Mouse (Mus musculus): Measurements from ENCODE around the gene Fez1. TPM values are rescaled to one million over a fixed set of nuclear protein-coding genes. Genes with fewer than 3 reads are reported as not detected.

Gene Fez1
- total RNA-seq, 2 experiments from 2014 or later = 1.2 to 1.9 TPM

DNA sequence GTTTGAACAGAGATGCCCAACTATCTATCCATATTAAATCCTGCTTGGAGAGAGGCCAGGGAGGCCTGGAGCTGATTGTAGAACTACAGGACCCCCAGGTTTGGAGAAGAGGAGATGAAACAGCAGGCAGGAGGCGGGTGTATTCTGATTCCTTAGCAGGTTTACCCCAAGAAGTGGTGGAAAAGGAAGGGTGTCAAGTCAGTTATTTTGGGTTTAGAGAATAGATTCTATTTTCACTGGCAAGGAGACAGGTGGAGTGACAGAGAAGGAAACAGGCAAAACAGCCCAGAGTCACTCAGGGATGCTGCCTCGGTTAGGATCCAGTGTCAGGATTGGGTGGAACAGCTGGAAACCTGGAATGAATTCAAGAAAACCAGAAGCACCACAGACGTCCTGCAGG is 61.9 kb downstream of the Fez1 start:
- intact Hi-C loops (cut with DNase I) = no loop called here
- no peak for DNase-seq

DNA sequence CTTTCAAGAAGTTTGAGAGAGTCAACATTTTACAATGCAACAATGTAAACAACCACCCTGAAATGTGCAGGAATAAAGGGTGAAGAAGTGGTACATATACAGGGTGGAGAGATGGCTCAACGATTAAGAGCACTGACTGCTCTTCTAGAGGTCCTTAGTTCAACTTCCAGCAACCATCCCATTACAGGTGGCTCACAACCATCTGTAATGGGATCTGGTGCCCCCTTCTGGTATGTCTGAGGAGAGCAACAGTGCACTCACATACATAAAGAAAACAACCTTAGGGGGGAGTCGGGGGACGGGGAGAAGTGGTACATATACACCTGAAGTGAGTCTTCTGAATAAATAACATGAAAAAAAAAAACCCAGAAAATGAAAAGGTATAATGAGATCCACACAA is 63.6 kb downstream of the Fez1 start:
- DNase-seq = peak in 1 of 2 experiments; percentile 26
- intact Hi-C loops (cut with DNase I) = no loop called here

DNA sequence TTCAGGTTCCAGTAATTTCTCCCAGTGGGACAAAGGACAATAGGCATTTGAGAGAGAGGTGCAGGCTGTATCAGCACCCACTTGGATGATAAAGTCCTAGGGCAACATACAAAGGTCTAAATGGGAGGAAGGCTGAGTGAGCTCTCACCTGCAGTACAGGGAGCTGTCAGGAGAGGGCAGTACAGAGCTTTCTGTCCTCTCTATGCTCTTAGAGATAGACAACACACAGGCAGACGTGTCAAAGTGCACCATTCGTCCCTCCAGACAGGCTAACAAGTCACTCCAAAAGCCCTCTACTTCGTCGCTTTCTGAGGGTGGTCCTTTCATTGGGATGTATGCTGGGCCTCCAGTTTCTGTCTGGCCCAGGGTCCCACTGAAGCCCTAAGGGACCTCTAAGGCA is 68.9 kb downstream of the Fez1 start:
- DNase-seq = peak; percentile 38 to 68
- intact Hi-C loops (cut with DNase I) = no loop called here

DNA sequence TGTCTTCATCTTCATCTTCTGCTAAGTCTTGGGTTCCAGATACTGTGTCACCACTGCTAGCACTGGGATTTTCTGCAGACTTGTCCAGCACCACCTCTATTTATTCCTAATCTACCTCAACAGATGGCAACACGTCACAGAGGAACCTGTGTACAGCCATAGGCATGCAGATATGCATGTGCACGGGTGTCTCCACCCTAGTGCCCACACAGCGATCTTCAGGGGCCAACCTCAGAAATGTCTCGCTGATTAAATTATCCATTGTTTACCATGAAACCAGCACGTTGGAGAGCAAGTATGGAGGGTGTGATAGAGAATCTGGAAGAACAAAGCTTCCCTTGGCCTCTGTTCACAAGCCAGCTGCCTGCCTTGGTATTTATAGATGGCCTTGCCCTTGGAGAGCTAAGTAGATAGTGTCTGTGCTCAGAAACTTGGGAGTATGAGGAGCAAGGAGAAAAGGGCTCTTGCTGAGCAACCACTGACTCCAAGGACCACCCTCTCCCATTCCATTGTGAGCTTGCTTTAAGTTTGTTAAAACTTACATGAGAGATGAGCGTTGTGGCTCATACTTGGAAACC is 71.8 kb downstream of the Fez1 start:
- intact Hi-C loops (cut with DNase I) = no loop called here
- no peak for DNase-seq

DNA sequence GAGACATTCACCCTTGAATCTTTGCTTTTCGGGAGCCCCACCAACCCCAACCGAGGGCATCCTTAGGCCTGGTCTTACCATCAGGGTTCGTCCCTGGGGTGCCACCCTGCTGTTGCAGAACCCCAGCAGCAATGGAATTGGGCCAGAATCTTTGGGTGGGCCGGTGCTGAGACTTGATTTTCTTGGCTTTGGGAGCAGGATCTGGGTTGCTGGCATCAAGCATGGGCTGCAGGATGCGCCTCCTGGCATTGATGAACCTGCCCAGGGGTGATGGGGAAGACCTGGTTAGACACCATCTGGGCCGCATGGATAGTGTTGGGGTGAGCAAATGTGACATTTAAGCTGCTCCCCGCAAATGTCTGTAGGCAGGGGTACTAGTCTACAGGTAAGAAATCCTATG is 72.6 kb downstream of the Fez1 start:
- intact Hi-C loops (cut with DNase I) = no loop called here
- no peak for DNase-seq

DNA sequence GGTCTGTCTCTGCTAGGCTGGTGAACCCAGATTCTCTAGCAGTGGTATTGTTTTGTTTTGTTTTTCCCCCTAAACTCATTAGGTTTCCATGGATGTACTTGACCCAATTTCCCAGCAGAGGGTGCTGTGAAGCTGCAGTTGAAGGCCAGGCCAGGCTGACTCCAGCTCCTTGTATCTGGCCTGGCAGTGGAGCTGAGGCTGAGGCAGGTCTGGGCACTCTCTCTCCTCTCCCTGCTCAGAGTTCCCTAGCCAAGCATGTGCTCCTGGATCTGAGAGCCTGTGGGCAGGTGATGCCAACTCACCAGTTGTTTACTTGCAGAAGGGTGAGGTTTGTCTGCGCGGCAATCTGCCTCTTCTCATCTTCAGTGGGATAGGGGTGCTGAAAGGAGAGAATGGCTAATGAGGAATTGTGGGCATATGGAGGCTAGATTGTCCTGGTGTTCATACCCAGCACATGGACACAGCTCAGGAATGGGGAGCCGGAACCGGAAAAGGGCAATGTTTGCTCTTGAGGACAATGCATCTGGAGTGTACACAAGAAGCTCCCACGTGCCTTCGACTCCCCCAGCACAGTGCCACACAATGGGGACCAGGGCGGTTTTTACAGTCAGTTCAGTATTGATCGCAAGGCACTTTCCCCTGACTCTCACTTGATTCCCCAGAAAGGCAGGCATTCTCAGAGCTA is 73.5 kb downstream of the Fez1 start:
- intact Hi-C loops (cut with DNase I) = loop anchor here (1.0 to 5.0 kb wide), 2 partner anchors 252 to 335 kb away; partner anchors contain the start of gene Pknox2
- DNase-seq = peak; percentile 59 to 74

DNA sequence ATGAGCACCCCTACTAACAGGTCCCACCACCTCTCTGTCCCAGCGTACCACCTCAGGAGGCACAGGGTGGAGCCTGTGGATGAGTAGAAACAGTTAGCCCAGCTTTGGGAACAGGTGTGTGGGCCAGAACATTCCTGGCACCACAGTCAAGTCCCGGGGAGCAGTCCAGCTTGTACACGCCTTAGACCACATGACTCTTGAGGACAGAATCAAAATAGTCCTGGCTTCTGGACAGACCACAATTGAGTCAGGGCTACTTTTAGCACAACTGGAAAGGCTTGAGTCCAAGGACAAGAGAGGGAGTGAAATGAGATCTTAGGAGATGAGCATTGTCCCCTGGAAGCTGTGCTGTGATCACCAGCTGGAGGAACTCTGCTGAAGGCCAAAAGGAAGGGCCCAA is 76.9 kb downstream of the Fez1 start:
- intact Hi-C loops (cut with DNase I) = loop anchor here (5.0 kb wide), 1 partner anchor 249 kb away; the partner anchor contains the start of gene Pknox2
- peak; percentile 53 to 68 for DNase-seq

DNA sequence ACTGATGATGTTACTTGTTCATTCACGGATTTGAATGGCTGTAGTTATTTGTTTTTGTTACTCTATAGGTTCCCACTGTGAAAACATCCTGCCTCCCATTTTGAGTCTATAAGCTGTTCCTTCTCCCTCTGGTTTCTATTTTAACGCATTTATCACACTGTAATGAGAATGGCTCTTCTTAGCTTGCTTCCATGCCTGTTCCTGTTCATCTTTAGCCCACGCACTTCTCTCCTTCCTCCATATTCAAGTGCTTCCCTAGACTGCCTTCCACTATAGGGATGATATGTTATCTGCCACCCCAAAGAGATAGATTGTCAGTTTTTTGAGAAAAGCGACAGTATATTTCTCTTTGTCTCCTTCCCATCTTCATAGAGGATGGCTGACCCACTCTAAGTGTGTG is 78.8 kb downstream of the Fez1 start:
- intact Hi-C loops (cut with DNase I) = no loop called here
- DNase-seq = no peak

DNA sequence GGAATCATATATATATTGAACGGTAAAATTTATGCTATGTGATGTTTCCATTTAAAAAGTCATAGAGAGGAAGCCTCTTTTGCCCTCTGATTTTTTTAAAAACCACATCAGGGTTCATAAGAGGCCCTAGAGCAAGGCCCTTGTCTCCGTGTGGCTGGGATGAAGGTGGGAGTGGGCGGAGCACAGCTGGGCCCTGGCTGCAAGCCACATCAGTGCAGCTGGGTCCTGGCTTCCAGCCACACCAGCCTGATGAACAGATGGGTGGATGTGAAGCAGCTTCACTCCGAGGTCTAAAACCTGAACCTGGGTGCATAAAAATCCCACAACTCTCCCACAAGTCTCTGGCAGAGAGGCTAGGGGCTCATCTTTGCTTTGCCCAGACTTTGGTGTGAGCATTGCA is 83.8 kb downstream of the Fez1 start:
- DNase-seq = peak; percentile 13 to 25
- intact Hi-C loops (cut with DNase I) = no loop called here

DNA sequence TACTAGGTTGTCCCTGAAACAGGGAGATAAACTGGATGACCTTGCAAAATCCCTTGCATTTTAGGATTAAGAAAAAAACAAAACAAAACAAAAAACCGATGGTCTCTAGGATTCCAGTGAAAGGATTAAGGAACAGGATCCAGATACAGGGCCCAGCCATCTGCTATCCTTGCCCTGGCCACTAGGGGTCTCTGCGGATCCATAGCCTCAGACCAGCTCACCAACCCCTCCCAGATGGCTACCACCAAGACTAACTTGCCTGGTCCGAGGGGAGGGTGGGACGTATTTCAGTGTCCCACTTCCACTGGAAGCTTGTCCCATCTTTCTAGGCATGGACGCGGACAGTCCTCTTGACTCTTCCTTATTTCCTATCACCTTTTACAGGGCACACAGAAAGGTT is 94.7 kb downstream of the Fez1 start:
- intact Hi-C loops (cut with DNase I) = loop anchor here (2.0 to 5.0 kb wide), 3 partner anchors 52 to 314 kb away; partner anchors contain the start of gene Pknox2
- peak; percentile 79 to 84 for DNase-seq

DNA sequence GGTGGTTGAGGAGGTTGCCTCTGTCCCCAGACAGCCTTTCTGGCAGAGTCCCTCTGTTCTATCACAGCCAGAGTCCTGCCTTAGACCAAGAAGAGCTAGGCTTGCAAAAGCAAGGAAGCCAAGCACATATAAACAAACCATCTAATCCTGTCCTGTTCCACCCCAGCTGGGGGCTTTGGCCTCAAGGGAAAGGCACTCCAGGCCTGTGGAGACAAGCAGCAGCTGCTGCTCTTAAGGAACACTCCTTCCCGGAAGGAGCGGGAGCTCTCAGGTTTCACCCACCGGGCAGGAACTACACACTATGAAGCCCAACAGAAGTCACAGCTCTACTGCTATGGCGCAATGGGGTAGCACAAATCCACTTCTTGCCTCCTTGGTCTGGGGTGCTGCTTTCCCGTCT is 95.3 kb downstream of the Fez1 start:
- DNase-seq = peak; percentile 23 to 37
- intact Hi-C loops (cut with DNase I) = loop anchor here (2.0 to 5.0 kb wide), 3 partner anchors 52 to 314 kb away; partner anchors contain the start of gene Pknox2

DNA sequence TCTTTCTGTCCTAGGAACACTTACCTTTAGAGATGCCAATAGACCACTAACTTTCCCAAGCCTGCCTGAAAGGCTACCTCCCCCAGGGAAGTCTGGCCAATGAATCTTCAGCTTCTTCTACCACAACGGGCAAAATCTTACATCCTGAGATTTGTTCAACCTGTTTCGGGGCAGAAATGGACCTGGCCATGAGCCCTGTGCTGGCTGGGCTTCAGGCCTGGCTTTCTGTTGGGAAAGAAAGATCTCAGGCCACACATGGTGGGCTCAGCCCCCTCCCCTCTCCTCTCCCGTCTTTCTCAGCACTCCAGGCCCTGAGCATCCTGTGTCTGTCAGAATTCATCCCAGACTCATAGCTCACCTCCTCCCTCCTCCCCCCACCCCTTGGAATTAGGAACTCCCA is 96.9 kb downstream of the Fez1 start:
- intact Hi-C loops (cut with DNase I) = loop anchor here (5.0 kb wide), 1 partner anchor 229 kb away; the partner anchor contains the start of gene Pknox2
- no peak for DNase-seq

DNA sequence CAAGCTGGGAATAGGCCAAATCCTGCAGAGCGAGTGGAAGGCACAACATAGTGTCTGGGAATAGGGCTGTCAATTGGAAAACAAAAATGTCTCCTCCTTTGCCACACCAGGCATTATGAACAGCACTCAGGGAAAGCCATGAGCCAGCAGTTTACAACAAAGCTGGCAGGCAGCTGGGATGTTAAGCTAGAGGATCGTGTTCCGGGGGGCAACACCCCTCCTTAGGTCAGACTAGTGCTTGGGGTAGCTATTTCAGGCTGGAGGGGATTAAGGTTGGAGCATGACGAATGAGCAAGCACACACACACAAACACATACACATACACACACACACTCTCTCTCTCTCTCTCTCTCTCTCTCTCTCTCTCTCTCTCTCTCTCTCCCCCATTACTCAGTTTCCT is 97.8 kb downstream of the Fez1 start:
- intact Hi-C loops (cut with DNase I) = loop anchor here (5.0 kb wide), 1 partner anchor 228 kb away; the partner anchor contains the start of gene Pknox2
- no peak for DNase-seq

DNA sequence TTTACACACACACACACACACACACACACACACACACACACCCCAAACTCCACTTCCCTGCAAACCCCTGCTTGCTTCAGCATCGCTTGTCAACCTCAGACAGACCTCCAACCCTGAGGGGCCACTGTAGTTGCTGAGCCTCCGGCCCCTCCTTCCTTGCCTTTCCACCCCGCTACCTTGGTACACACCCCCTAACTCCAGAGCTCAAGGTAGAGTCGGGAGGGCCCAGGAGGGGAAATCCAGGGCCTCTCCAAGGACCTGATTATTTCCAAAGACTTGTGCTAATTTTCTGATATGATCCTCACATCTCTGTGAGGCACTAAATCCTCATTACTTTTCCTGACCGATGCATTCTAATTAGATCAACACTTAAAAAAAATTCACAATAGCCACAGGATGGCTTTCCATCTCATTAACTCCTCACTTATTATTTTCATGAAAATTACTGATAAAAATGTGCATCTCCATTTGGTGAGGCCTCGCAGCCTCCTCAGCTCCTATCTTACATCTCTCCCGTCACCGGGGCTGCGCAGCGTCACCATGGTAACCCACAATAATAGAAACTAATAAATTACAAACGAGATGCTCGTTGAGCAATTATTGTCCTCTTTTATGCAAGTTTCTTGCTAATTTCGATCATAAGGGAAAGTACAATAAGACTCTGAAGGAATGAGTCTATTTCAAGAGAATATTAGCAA is 100.2 kb downstream of the Fez1 start:
- intact Hi-C loops (cut with DNase I) = no loop called here
- DNase-seq = no peak

DNA sequence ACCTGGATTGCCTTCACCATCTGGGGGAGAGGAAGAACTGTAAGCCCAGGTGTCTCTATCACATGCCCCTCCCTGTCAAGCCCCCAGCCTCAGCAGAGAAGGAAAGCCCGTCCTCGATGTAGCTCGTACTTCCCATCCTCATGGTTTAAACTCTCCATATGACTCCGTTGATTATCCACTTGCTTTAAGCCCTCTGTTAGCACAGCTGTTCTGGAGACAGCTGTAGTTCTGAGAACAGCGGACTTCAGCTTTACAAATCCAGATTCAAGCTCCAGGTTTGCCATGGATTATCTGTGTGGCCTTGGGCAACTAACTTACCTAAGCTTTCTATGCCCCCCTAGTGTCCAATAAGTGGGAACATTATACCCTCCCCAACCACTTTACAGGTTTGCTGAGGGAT is 102.1 kb downstream of the Fez1 start:
- DNase-seq = no peak
- intact Hi-C loops (cut with DNase I) = no loop called here

Other genes starting within 250 kb of the Fez1 start
- gene Gm17689, start 239.2 kb upstream of the Fez1 start, total RNA-seq (2021) = not detected
- gene A630095E13Rik, start 178.5 kb upstream of the Fez1 start, total RNA-seq (2021) = not detected
- not detected for gene Acrv1, start 128.6 kb upstream of the Fez1 start, total RNA-seq (2021)
- 1 to 10 TPM; 1.3 to 3.6 TPM for gene Chek1, start 94.8 kb upstream of the Fez1 start, total RNA-seq (2021)
- 10 to 100 TPM; 69.0 to 76.8 TPM for gene Stt3a, start 54.2 kb upstream of the Fez1 start, total RNA-seq (2021)
- 10 to 100 TPM; 96.3 to 96.4 TPM for gene Ei24, start 24.5 kb upstream of the Fez1 start, total RNA-seq (2021)